Mouse (Mus musculus): ENCODE measurements around the gene Pex10.

Pex10 gene

GRCm38 (mm10) chr4:155092718-155093430 is 26.1 kb downstream of the Pex10 start:
- in situ Hi-C loops (cut with MboI, MseI): loop anchor here (5.0 kb wide), 1 partner anchor 54 kb away; no protein-coding TSS in a partner anchor

DNA sequence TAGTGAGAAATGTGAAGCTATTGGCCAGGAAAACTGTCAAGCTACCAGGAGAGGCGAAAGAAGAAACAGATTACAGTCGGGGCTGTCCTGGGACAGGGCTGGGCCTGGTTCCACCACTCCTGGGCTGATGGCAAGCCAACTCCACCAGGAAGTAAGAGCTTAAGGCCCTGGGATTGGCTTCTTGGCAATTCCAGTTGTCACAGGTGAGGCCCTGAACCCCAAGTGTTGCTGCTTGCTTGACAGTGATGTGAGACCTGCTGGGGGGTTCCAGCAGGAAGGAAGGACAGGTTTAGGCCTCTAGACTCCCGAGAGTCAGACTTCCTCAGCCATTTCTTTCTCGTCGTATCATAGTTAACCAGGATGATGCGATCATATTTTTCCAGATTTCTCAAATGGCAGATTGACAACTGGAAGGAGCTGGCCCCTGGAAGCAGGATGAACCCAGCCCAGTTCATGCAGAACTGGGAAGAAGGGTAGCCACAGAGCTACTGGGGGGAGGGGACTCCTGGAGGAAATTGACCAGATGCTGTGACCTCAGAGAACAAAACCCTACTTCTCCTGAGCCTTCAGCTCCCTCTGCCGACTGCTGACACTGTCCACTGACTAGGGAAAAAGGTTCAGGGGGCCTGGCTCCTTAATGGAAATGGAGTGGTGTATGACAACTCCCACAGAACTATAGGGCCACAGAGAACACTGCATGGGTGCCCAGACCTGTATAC is 26.8 kb downstream of the Pex10 start:
- in situ Hi-C loops (cut with MboI, MseI): loop anchor here (5.0 kb wide), 1 partner anchor 54 kb away; no protein-coding TSS in a partner anchor

- in situ Hi-C loops (cut with MboI, MseI): loop anchor here (5.0 kb wide), 1 partner anchor 53 kb away; no protein-coding TSS in a partner anchor
Measured at GRCm38 (mm10) chr4:155094565-155094964, 27.7 kb downstream of the Pex10 start.

GRCm38 (mm10) chr4:155095238-155095900 is 28.6 kb downstream of the Pex10 start:
- in situ Hi-C loops (cut with MboI, MseI): loop anchor here (5.0 kb wide), 2 partner anchors 152 to 212 kb away; partner anchors contain the start of gene Faap20

GRCm38 (mm10) chr4:155095967-155096366 is 29.2 kb downstream of the Pex10 start:
- in situ Hi-C loops (cut with MboI, MseI): loop anchor here (5.0 kb wide), 2 partner anchors 151 to 211 kb away; partner anchors contain the start of gene Faap20

- in situ Hi-C loops (cut with MboI, MseI): loop anchor here (5.0 kb wide), 2 partner anchors 150 to 210 kb away; partner anchors contain the start of gene Faap20
Measured at GRCm38 (mm10) chr4:155097452-155097851, 30.6 kb downstream of the Pex10 start.

- in situ Hi-C loops (cut with MboI, MseI): loop anchor here (5.0 kb wide), 2 partner anchors 149 to 209 kb away; partner anchors contain the start of gene Faap20
Measured at GRCm38 (mm10) chr4:155098572-155098971, 31.8 kb downstream of the Pex10 start.

GRCm38 (mm10) chr4:155107886-155108285 is 41.1 kb downstream of the Pex10 start:
- in situ Hi-C loops (cut with MboI, MseI): no loop called here

- in situ Hi-C loops (cut with MboI, MseI): no loop called here
Measured at GRCm38 (mm10) chr4:155109471-155109870, 42.7 kb downstream of the Pex10 start.

DNA sequence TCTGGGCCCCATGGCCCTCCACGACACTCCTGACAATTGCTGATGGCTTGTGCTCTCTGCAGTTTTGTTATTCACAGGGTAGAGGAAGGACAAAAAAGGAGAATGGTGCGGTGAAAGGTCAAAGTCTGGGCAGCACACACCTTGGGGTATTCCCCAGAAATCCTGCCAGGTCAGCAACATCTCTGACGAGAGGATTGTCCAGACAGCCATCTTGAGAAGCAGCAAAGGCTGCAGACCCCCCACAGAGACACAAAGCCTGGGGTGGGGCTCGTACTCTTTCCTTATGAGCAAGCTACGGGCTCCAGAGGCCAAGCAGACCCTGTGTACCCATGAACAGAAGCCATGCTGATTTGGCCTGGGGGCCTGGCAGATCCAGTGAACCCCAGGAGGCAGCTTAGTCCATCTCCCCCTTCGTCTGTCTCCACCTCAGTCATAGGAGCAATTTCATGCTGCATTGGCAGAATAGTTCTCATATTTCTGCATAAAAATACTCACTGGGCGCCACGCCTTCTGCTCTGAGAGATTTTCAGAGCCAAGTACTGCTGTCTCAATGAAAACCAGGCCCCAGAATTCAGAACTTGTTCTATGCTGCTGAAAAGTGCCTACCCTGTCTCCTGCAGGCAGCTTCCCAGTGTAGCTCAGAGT is 47.1 kb downstream of the Pex10 start:
- in situ Hi-C loops (cut with MboI, MseI): no loop called here

DNA sequence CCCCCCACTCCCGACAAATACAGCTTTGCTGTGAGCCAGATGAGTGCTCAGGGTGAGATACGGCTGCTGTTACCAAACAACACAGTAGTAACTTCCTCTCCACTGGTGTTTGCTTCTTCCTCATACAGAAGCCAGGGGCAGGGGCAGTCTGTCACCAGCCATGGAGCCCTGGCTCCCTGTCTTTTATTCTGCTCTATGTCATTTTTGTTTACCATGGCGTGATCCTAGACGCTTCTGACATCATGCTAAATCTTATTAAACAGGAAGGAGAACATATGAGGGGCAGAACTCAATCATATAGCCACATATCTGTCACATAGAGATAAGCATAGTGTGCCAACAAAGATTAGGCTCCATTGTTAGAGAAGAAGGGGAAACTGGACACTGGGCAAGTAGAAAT is 49.8 kb downstream of the Pex10 start:
- in situ Hi-C loops (cut with MboI, MseI): no loop called here

DNA sequence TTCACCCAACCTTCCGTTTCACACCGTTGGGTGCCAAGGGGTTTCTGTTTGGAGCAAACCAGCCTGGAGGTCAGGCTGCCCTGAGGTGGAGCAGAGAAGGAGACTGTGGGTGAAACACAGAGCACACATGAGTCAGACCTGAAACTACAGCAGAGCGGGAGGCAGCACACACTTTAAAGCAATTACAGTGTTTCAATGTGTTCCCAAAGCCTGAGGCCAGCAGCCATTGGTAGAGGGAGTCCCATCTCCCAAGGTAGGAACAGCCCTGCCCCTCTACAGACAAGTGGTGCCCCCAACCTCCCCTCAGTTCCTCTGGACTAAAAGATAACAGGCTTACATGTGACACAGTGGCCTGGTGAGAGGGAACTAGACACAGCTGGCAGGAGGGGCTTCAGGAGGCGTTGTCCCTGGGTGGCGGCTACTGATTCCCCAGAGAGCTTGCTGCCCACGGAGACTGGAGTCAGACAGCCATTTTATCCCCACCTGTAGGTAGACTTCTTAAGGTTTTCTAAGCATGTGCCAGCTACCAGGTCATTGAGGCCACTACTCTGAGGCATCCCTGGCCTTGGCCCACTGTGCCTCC is 50.7 kb downstream of the Pex10 start:
- in situ Hi-C loops (cut with MboI, MseI): no loop called here

GRCm38 (mm10) chr4:155118278-155118677 is 51.5 kb downstream of the Pex10 start:
- in situ Hi-C loops (cut with MboI, MseI): no loop called here

DNA sequence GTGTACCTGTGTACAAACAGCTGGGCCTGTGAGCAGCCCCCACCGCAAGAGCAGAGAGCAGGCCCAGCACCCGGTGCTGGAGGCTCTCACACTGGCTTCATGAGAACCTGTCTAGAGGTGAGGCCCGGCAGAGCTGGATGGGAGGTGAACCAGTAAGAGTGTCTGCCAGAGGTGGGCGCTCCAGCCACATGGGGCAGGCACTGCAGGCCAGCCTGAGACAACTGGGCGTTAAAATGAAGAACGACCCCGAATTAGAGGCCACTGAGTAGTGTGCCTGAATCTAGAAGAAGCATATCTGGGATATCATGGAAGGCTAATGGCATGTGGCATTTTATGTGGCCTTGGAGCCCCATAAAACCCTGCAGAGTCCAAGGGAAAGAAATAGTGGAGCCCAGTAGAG is 53.2 kb downstream of the Pex10 start:
- in situ Hi-C loops (cut with MboI, MseI): no loop called here

GRCm38 (mm10) chr4:155120583-155120982 is 53.8 kb downstream of the Pex10 start:
- in situ Hi-C loops (cut with MboI, MseI): no loop called here

DNA sequence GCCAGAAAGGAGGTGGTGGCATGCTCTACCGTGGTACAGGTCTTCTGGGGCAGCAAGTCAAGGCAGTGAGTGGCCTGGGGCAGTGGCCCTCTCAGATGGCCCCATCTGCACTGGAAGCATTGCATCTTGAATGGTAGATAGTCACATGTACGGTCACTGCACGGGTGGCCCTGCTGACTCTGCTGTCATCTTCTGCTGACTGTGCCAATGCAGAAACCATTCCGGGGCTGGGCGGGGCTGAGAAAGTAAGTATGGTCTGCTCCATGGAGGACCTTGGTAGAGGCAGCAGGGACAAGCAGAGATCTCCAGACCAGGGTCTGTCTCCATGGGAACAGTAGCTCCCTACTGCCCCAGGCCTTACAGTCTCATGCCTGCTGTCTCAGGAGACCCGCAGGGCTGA is 54.4 kb downstream of the Pex10 start:
- in situ Hi-C loops (cut with MboI, MseI): no loop called here

All from regulatory T cell (primary cell).